Mouse (Mus musculus) T-cell, adult 2 months (primary cell): Measurements from ENCODE around the gene Sdhc.
"Not testable (repeated sequence)": the region's sequence is repeated elsewhere in the genome, so short reads cannot be mapped to it uniquely, and the experiment has no call there.

Experiments
- DNase-seq: peaks from one replicate; pipeline ENCODE4 v3.0.0; 2022; ENCODE audit warnings: low spot score

Gene Sdhc

DNA sequence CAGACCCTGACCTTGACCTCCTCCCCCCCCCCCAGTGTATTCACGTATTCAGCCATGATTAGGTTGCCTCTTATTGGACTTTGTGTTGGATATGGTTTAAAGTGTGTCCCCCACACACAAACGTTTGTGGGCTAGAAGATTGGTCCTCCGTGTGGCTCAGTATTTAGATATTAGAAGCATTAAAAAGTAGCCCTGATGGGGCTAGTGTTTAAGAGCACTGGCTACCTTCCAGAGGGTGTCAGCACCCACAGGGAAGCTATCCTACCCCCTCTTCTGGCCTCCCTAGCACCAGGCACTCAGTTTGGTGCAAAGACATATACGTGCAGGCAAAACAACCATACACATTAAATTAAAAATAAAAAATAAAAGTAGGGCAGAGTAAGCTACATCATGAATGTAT, 37.4 kb downstream of the Sdhc start:
- no peak for DNase-seq

DNA sequence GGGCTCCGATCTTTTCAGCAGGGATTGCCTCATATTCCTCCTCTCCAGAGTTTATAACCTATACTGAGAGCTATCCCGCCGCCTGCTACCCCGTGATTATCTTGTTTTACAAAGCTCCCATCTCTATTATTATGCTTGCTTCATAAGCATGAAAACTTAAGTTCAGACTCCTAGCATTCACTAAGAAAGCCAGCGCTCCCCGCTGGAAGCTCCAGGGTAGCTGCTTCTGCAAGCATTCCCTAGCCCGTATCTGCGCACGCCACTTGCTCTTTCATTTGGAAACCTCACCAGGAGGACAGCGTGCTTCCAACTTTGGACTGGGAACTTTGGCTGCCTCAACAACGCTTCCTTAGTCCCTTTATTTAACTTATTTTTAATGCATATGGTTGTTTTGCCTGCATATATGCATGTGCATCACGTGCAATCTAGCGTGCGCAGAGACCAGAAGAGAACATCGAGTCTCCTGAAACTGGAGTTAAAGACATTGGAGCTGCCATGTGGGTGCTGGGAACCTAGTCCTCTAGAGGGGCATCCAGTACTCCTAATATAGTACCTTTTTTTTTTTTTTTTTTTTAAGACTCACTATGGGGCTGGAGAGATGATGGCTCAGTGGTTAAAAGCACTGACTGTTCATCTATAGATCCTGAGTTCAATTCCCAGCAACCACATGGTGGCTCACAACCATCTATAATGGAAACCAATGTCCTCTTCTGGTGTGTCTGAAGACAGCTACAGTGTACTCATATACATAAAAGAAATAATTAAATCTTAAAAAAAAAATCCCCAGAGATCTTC, 38.4 kb downstream of the Sdhc start:
- no peak for DNase-seq

DNA sequence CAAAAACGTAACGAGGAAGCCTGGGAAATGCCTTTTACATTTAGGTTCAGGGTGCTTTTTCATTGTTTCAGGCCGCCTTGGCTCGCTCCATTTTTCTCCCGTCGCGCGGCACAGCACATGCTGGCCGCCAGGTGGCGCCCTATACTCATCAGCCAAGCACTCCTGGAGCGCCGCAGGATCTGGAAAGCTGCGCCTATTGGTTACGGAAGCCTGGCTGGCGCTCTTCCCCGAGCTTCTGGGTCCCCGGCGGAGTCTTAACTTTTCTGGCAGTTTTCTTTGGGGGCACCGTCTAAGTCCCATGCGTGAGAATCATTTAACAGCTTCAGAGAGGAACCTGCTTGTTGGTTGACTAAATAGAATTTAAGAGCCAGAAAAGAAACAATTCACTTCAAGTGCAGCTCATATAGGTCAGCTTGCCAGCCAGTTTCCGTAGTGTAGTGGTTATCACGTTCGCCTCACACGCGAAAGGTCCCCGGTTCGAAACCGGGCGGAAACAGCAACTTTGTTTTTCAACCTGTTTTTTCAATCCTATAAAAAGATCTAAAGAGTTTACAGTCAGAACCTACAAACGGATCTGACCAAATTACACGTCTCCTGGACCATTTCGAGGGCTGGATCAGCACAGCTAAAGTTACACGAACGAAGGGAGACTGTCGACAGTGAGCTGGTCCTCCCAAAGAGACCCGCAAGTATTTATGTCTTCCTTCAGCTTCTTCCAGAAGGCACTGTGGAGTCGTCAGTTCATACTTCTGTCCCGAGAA, 39.2 kb downstream of the Sdhc start:
- peak; percentile 90 for DNase-seq

DNA sequence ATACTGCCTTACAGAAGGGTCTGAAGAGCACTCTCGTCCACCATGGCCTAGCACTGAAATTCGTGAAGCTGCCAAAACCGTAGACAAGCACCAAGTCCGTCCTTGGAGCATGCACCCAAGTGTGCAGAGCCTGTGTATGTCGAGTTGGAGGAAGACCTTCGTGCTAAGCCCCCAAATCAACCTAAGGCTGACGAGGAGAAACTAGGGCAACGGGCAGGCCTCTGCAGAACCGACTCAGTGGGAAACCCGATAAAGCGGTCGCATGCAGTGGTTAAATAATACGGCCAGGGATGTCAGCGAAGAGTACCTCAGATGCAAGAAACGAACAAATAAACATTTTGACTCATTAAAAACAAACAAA, 39.8 kb downstream of the Sdhc start:
- no peak for DNase-seq

DNA sequence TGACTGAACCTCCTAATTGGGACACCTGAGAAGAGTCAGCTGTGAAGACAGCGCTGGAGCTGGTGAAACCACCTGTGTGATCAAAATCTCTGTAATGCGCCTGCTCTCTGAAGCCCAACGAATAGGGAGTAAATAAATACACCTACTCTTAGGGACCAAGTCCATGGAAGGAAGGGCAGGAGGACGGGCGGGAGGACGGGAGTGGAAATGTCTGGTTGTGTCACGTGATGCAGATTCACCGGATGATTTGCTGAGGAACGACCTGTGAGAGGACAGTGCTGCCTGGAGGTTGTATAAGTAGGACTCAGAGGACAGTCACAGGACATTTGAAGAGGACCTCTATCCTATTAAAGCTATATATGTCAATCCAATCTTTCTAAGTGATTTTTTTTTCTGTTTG, 40.8 kb downstream of the Sdhc start:
- DNase-seq = no peak

DNA sequence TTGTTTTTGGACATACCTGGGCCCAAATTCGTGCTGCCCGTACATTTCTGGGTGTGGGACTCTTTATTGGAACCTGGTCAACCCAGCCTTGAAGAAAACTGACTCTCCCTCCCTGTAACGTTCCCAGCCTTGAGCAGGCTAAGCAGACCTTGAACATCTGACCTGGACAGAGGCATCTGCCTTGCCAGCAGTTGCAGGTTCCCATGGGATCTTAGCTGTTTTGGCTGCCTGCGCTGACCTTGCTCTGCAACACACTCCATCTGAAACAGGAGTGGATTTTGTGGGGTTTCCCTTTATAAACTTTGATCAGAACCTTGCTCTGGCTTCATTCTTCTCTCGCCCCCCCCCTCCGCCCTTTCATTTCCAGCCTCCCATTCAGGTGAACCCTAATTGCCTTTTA, 45.2 kb downstream of the Sdhc start:
- DNase-seq = no peak

DNA sequence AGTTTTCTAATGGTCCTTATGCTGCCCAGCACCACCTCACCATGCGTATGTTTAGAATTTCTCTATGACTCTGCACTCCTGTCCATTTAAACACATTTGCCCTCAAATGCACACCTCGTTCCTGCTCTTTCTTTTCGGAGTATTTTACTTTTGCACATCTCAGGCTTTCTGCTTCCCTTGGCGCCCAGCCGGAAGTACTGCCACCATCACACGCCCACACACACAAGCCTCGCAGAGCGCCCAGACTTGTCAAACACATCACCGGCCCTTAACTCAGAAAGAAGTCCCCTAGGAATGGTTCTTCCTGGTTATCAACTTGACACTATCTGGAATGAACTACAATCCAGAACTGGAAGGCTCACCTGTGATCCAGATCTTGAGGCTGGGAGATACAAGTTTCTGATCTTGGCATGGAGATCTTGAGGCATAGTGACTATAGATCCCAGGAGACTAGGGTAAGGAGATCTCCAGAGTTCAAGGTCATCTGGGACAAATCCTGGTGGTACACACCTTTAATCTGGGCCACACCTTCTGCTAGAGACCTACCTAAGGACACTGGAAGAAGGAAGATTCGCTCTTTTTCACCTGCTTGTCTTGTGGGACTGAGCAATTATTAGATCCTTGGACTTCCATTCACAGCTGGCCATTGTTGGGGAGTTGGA, 47.1 kb downstream of the Sdhc start:
- no peak for DNase-seq

DNA sequence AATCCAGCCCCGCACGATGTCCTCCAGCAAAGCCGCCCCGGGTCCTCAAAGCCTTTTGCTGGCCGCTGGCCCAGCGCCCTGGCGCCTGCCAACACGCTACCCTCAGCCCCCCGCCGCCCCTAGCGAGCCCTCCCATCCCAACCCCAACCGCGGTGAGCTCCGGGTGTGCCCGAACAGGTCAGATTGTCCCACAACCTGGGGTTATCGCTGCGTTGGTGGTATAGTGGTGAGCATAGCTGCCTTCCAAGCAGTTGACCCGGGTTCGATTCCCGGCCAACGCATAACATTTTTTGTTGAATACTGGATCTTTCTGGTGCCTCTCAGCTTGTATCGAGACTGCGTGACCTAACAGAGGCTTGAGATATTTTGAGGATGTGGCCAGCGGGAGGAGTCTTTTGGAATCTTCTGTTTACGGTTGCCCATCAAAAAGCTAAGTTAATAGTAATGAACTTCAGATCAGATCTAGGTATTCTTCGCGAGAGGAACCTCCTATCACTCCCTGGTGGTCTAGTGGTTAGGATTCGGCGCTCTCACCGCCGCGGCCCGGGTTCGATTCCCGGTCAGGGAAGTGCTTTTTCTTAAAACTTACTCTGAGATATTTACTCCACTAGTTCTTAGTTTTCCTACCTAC, 47.7 kb downstream of the Sdhc start:
- DNase-seq = peak; percentile 79

DNA sequence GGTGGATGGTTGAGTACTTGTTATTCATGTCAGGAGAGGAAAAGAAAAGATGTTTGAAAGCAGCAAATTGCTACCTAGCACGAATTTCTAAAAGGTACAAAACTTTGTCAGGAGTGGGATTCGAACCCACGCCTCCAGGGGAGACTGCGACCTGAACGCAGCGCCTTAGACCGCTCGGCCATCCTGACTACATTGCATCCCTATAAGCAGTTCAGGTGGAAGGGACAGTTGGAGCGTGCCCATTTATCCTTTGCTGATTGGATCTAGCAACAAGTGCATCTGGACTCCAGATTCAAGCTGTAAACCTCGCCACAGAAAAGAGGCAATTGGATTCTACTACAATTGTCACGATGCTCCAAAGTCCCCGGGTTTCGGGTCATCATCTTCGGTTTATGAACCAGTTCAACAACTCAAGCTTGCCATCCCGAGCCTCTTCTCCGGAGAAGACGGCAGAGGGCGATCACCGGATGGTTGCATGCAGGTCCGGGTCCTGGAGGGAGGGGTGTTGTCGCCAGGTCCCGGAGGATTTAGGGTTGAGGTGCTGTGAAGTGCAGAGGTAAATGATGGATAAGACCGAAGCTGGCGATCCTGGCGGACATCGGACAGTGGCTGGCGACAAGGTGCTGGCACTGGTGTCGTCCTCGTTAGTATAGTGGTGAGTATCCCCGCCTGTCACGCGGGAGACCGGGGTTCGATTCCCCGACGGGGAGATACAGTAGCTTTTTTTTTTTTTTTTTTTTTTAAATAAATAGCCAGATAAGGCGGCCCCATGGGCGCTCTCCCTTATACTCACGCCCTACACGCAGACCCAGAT, 48.5 kb downstream of the Sdhc start:
- peak; percentile 83 for DNase-seq

DNA sequence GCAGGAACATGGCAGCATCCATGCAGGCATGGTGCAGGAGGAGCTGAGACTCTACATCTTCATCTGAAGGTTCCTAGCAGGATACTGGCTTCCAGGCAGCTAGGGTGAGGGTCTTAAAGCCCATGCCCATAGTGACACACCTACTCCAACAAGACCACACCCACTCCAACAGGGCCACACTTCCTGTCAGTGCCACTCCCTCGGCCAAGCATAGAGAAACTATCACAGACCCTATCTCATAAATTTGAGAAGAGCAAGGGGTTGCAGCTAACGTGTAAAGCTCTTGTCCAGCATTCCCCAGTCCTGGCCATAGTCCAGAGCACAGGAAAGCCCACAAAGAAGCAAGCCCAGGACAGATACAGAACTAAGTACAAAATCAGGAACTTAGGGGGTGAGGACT, 49.4 kb downstream of the Sdhc start:
- no peak for DNase-seq

DNA sequence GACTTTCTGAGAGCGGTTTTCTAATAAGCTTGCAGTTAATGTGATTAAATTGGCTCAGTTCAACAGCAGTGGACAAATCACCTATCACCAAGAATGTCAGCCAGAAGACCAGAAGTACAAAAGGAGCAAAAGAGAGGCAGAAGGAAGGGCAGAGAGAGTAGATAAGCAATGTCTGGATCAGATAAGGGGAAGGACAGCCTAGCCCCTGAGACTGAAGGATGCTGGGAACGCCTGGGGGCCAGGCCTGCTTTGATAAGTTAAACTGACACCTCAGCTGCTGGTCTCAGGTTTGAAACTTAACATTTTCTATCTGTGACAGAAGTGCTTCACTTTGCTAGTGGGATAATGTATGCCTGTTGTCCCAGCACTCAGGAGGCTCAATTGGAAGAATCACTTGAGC, 52.8 kb downstream of the Sdhc start:
- no peak for DNase-seq

DNA sequence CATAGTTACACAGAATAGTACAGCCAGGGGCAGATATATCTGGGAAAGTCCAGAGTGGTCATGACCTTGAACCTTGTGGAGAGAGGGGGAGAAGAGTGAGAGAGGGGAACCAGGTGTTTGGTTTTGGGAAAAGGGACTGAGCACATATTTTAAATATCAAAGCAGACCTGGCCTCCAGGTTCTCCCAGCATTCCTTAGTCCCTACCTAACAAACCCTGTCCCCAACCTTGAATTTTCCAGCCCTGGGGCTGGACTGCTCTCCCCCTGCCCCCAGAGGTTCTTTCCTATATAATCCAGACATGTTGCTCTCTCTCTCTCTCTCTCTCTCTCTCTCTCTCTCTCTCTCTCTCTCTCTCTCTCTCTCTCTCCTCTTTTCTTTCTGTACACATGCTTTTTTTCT, 53.3 kb downstream of the Sdhc start:
- no peak for DNase-seq

DNA sequence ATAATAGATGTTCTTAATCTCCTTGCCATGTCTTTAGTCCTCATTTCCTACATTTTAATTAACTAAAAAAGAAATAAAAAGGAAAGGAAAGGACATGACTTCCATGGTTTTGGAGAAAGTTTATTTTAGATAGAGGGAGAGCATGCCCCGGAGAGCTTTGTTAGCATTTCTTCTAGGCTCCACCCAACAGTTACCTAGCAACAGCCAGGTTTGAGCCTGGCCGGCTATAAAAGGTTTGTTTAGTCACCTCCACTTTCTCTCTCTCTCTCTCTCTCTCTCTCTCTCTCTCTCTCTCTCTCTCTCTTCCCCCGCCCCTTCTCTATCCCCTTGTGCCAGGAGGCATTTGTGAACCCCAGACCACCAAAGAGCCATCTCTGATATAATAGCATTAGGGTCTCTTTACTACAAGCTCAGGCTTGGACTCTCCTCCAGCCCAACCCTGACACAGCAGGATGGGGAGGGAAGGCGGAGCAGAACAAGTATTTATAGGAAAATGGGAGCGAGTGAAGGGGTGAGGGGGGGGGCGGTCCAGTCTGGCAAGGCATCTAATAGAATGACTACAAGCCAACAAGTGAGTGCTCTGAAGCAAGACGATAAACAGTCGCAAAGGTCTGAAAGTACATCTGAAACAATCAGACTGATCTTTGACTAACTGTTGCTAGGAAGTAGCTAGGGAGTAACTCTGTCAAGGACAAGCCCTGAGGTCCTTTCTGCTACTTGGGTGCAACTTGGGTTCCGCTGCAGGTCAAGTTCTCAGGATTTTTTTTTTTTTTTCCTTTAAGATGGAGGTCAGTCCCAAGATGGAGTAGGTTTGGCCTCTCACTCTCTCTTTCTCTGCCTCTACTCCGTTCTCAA, 54.1 kb downstream of the Sdhc start:
- no peak for DNase-seq

DNA sequence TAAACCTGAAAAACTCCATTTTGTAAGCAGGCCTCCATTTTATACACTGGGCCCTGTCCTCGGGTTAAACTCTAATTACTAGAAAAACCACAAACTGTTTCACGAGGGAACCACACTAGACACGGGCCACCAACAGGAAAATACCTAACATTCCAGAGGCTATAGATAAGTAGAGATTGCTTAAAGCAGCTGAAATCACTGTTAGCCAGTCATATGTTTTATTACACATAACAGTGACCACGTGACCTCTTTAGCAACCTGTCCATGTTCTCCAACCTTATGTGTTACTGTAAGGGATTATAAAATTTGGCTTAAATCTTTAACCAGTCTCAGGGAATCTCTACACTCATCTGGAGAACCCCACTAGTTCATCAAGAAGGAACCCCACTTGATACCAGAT, 56.0 kb downstream of the Sdhc start:
- no peak for DNase-seq

DNA sequence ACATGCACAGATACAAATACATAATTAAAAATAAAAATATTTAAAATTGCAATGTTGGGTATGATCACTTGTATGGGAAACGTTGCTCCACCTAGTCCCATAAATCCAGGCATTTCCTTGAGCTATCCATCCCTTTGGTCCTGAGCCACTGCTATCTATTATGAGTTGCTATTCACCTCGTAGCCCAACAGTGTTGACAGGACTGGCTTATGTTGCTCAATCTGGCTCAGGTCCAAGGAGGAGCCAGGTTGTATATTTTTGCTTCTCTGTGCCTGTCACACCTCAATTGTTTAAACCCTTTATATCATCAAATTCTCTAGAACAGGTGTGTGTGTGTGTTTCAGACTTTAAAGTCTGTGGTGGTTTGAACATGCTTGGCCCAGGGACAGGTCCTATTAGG, 59.6 kb downstream of the Sdhc start:
- no peak for DNase-seq

DNA sequence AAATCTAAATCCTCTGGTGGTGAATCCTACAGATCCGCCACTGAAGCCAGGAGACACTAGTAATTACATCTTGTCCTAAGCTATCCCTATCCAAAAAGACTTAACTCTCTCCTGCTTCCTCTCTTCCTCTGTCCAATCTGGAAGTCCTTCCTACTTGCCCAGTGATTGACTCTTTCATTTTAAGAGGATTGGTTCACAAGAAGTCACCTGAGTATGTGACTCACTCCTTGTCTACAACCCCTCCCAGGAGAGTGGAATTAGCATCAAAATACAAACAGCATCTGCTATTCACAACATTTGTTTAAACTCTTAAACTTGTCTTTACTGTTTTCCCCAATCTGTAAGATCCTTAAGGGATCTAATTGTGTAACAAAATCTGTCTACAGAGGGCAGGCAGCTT, 60.5 kb downstream of the Sdhc start:
- no peak for DNase-seq

DNA sequence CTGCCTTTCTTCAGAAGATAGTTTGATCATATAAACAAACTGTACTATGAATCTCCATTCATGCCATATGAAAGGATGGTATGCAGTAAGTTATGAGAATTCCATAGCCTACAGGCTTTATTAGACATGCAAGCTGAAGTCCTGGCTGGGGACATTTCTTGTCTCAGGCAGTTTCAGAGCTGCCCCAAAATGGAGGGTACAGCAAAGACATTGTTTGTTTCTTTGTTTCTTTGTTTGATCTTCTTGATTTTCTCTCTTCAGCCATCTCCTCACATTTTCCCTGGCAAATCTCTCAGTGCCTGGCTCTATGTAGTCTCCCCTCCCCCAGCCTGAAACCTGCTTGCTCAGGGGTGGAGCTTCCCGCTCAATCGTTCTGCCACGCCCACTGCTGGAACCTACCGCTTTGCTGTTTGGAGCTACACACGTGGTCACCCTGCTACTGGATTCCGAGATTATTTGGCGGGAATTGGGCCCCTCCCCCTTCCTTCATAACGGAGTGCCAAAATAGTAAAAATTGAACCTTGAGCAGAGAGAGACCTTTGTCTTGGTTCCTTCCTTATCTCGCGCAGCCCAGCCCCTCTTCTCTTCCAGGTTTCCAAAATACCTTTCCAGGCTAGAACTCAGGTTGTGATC, 62.0 kb downstream of the Sdhc start:
- not testable (repeated sequence) for DNase-seq

DNA sequence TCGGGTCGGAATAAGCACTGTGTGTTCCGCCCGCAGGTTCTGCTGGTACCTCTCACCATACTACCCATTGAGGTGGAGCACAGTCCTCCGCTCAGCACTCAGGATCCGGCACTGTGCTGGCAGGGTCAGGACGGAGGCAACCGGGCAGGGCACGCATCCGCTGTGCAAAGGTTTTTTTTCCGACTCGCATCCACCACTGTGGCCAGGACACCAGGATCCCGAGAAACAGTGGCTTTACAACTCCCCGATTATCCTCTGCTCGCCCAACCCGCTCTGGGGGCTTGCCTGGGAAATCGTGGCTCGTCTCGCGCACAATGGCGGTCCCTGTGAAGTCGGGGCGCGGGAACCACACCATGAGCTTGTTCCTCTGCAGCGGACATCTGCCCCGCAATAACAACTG, 64.7 kb downstream of the Sdhc start:
- DNase-seq = no peak

DNA sequence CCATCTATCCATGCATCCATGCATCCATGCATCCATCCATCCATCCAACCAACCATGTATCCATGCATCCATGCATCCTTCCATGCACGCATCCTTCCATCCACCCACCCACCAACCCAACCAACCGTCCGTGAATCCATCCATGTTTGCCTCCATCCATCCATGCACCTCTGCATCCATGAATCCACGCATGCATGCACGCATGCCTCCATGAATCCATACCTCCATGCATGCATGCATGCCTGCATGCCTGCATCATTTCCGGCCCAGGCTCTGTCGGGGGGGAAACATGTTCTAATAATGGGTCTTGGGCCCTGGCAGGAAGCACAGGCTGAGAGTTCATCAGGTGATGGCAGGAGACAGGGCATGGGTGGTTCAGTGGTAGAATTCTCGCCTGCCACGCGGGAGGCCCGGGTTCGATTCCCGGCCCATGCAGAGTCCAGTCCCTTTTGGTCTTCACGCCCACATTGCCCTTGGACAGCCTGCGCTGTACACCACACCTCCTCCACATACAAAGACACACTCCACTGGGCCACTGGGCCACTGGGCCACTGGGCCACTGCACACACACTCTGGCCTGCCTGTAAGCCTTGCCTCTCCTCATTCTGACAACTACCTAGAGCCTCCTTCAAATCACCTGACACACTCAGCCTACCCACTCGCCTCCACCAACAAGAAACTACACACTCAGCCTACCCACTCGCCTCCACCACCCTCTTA, 68.7 kb downstream of the Sdhc start:
- DNase-seq = not testable (repeated sequence)

DNA sequence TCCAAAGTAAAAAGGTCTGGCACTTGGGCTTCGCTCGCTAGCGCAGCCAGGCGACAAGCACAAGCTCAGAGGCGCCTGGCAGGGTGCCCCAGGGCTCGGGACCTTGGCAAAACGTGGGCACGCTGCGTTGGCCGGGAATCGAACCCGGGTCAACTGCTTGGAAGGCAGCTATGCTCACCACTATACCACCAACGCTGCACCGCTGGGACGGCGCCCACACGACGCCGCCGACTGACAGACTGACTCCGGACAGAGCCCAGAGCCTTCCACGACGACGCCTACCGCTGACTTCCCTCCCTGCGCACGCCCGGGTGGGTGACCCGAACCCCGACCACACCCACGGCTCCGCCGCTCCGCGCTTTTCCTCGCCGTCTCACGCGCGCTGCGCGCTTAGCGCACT, 70.6 kb downstream of the Sdhc start:
- DNase-seq = not testable (repeated sequence)
